Mouse (Mus musculus) CD4-positive, CD25-positive, alpha-beta regulatory T cell, adult 2 months (primary cell): ENCODE data around the gene Pum1.

Experiments
- DNase-seq: peaks from one replicate; pipeline ENCODE4 v3.0.0-alpha.2; 2012; ENCODE audit warnings: low read depth, low spot score

The Pum1 gene

DNA sequence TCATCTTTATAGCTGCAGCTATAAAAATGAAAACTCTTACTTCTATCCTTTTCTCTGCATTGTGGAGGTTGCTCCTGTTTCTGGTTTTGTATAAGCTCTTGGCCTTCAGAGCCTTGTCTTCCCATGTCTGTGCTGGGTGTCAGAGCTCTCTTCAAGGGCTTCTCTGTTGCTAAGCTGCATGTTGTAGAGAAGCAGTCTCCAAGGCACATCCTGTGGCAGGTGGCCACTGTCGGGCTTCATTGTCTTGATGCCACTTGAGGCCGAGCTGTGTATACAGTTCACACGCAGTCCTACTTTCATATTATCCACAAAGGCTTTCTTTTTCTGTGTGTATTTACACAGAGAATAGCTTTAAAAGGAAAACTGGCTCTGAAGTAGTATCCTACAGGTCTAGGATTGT lies 63.0 kb downstream of the Pum1 start:
- DNase-seq, result no peak

DNA sequence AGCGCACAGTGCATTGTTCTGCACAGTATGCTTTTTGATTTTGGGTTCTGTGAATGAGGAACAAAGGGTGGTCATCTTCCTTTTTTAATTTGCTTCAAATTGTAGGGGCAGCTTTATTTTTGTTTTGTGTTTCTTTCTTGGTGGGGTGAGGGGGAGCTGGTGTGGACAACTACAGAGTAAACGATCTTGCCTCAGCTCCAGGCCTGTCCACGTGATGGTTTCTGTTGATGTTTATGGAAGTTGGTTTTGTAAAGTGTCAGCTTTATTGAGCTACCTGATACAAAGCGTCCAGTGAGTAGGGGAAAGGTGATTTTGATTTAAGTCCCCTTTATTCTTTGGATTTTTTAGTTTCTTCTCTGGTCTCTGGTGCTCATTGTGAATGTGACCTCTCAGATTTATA lies 72.8 kb downstream of the Pum1 start:
- DNase-seq, result no peak

DNA sequence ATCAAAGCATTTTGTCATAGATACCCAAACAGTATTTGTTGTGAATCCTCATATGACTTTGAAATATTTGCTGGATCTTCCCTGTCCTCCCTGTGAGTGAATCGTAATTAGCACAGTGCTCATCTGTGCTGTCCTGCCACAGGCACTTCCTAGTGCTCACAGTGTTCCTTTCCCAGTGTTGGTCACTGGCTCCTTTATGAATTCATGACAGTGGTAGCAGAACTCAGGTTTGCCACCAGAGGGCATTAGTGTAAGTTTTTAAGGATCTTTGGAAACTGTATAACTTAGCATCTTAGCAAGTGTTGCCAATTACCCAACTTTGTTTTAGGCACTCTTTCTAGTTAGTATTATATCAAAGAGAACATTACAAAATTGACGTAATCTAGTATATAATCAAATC lies 75.4 kb downstream of the Pum1 start:
- peak; percentile 57 for DNase-seq

DNA sequence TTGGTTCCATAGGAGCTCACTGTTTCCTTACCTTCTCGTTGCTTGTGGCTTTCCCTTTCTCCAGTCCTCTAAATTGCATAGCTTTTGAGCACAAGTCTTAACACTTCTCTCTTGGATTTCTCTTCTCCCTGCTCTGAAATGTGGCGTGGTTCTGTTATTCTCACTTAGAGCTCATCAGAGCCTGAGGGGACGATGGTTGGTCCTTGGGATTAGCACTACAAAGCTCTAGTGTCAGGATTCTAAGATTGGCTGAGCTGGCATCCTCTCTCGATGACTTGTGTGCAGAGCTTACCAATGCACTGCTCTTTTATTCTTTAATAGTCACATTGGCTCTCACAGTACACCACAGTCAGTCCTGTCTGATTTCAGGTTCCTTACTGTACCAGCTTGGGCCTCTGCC lies 80.9 kb downstream of the Pum1 start:
- DNase-seq, result no peak

DNA sequence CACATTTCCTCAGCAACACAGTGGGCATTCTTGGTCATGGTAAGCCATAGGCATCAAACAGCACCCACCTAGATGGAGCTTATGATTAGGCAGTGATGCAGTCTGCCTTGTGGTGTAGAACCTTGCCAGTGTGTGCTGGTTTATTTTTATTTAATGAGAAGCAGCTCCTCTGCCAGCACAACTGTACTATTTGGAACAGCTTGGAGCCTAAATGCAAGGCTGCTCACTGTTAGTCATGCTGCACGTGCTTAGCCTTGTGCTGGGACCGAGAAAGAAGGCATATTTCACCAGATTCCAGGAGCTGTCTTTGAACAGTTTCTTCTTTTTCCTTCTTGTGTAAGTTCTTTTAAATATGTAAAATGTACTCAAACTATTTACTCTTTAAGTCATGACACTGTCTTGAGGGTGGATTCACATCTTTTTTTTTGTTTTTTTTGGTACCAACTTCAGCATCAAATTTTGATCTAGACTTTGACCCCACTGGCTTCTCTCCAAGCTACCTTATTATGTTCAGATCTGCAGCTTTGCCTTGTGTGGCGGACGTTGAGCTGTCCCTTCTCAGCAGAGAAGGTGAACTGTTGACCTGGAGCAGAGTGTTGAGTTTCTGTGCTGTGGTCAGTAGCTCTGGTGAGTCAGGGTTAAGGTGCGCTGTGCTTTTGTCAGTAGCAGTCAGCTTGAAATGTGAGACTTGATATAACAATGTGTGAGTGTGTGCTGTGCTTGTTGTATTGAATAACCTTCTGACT lies 82.6 kb downstream of the Pum1 start:
- DNase-seq, result no peak

DNA sequence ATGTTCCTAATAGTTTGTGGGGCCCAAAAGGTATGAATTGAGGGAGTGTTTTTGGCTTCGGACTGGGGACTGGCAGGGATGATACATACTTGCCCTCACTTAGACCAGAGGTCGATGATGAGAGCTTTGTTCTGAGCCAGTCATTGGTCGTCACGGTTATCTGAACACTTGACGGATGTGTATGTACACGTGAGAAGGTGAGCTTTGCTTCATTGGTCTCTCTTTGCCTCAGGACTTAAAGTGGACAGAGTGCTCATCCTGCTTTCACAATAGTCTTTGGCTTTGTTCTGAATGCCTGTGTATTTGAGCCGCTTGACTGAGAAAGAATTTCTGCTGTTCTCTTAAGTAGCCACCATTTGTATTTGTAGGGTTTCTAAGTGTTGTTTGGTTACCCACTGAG lies 86.4 kb downstream of the Pum1 start:
- no peak for DNase-seq

DNA sequence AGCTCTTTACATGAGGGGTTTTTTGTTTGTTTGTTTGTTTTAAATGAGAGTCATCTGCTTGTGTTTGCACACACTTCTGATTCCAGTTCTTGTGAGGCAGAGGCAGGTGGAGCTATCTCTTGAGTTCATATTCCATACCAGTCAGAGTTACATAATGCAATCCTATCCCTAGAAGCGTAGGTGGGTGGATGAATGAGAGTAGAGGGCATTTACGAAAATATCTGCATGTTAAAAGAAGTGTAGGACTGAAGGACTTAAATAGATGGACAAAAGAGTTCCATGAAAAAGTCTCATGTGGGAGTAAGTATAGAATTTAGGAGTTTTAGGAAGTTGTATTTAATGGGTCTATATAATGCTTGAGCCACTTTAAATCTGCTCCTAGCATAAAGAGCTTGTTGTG lies 88.8 kb downstream of the Pum1 start:
- DNase-seq, result no peak

DNA sequence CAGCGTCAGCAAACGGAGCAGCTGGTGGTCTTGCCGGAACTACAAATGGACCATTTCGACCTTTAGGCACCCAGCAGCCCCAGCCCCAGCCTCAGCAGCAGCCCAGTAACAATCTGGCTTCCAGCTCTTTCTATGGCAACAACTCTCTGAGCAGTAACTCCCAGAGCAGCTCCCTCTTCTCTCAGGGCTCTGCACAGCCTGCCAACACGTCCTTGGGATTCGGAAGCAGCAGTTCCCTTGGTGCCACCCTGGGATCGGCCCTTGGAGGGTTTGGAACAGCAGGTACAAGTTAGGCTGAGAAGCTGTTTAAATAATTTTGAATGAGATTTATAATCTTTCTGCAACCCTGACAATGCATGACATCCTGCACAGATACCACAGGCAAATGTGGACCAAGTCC lies 89.5 kb downstream of the Pum1 start:
- DNase-seq, result no peak

DNA sequence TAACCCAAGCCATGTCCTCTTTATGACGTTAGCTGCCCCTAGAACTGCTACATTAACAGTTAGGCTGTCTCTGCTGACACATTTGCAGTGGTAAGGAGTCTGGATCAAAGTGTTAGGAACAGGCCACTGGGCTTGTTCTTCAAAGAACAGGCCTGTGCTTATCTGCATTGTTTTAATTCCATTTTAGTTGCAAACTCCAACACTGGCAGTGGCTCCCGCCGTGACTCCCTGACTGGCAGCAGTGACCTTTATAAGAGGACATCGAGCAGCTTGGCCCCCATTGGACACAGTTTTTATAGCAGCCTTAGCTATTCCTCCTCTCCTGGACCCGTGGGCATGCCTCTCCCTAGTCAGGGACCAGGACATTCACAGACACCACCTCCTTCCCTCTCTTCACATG lies 90.6 kb downstream of the Pum1 start:
- no peak for DNase-seq

DNA sequence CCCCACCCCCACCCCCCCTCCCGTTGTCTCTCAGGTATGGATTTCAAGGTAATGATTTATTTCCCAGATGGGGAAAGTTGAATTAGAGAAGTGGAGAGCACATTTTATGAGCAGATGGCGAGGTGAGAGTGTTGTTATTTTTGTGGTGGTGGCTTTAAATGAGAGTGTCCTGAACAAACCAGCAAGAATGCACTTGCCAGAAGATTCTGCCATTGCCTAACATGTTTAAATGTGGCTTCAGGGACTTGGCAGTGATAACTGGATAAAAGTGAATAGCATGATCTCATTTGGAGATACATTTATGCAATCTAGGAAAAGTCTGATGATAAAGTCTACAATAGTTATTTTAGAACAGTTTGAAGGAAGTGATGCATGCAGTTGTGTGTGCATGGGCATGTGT lies 91.7 kb downstream of the Pum1 start:
- DNase-seq, result no peak

DNA sequence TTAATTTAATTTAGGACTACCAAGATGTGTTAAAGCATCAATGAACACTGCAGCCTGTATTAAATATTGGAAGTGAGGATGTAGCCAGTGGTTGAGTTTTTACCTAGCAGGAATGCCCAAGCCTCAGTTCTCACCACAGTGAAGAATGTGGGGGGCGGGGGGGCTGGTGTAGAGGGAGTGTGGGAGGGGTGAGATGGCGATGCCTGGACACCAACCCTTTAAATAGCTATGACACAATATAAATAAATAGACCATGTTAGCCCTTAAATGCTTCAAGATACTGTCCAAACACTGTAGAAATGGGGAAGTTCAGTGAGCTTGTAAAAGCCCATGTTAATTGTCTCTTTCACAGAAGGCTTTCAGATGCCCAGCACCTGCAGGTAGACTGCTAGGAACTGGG lies 96.8 kb downstream of the Pum1 start:
- DNase-seq, result no peak

DNA sequence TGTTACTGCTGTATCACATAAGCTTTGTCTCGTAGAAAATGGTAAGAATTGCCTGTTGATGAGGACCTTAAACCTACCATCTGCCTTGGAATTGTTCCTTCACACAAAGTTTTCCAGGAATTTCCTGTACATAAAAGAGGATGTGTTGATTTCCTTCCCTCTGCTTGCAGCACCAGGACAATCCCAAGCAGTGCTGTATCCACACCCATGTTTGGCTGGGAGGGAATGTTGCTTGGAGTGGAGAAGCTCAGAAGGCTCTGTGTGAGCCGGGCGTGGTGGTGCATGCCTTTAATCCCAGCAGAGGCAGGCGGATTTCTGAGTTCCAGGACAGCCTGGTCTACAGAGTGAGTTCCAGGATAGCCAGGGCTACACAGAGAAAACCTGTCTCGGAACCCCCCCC lies 98.7 kb downstream of the Pum1 start:
- DNase-seq, result no peak

DNA sequence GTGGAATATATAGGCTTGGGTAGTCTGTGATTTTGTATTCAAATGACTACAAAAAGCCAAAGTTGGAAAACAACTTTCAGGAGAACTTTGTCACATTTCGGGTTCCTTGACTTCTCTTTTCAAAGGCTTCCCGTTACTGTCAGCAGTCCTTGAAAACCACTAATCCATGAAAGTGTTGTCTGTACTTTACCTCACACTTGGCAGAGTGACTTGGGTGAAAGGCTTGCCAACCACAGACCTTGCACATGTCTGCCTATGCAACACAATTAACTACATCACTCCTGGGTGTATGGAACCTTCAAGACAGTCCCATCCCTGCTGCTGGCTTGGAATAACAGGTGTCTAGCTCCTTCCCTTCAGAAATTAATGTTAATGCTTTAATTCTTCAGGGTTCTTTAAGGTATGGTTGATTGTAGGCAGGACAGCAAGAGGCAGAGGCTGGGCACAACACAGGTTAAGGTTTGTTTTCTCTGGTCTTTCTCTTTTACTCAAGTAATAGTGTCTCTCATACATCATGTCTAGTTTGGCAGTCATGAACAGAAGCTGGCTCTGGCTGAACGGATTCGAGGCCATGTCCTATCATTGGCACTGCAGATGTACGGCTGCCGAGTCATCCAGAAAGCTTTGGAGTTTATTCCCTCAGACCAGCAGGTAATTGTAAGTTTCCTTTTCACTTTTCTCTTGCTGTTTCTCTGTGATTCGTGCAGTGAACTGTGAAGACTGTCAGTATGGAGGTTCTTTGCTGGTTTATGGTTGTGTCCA lies 102.5 kb downstream of the Pum1 start:
- no peak for DNase-seq

DNA sequence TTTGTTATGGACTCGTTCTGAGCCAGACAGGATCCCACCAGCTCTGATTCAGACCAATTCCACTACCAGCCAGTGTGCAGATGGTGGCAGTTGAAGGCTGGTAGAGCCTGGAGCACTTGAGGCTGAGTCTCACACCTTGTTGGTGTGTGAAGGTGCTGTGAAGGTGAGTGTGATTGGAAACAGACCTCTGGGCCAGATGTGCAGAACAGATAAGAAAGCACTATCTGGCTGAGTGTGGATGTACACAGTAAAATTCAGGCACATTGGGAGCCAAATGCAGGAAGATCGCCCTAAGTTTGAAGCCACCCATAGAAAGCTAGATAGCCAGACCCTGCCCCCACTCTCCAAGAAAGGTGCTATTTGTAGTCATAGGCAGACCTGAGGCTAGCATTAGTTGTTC lies 103.3 kb downstream of the Pum1 start:
- no peak for DNase-seq

DNA sequence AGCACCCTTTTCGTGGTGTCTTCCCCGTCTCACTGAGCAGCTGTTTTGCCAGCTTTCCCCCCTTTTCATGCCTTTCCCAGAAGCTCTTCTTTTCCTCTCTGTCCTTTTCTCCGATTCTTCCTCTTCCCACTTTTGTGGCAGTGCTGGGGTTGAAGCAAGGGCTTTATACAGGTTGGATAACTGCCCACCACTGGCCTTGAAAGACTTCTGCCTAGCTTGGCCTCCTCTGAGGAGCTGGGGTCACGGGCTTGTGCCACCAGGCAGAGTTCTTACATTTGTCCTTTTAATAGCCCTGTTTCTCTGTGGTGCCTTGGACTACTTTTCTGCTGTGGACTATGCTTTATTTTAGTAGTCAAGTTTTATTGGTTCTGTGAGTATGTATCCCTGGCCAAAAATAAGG lies 103.8 kb downstream of the Pum1 start:
- no peak for DNase-seq

DNA sequence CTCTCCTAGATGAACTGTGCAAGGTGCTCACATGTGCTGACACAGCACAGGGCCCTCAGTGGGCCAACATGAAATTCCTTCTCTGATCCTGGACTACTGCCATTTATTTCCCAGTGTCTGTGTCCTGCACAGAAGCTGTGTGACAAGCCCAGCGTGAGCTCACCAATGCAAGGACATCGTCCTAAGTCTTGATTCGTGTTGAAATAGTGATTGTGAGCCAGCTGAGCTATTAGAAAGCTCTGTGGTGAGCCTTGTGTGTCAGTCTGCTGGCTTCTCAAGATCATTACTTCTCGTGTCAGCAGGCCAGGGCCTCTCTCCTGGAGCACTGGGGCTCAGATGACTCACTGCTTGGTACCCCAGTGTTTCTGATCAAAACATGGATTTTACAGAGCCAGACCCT lies 110.8 kb downstream of the Pum1 start:
- DNase-seq, result no peak

DNA sequence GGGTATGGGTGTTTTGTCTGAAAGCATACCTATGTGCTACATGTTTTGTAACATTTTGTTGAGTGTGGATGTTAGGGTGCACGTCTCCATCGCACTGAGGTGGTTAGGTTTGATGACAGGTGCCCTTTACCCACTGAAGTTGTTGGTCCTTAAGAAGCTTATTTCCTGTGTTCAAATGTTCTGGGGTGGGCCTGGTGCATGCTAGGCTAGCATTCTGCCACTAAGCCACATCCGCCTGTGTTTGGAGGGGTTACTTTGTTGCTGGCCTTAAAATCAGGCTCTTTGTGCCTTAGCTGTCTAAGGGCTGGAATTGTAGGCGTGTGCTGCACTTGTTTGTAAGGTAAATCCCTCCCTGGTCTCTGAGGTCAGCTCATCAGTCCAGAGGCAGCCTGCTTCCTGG lies 111.7 kb downstream of the Pum1 start:
- DNase-seq, result peak; percentile 32

DNA sequence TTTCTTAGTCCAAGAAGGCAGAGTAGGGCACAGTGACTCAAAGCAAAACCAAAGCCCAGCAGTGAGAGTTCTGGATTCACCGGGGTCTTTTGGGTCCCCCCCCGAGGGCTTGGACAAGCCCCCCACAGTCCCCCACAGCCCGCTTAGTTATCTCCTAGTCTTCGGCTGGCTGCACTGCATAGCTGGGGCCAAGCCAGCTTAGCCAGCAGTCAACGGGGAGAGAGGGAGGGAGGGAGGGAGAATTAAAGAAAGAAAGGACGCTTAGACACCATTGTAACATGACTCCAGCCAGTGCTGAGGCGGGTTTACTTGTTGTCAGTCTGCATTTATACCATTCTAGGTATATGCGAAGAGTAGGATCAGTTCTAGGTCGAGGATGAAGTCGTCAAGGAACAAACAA lies 114.5 kb downstream of the Pum1 start:
- no peak for DNase-seq

DNA sequence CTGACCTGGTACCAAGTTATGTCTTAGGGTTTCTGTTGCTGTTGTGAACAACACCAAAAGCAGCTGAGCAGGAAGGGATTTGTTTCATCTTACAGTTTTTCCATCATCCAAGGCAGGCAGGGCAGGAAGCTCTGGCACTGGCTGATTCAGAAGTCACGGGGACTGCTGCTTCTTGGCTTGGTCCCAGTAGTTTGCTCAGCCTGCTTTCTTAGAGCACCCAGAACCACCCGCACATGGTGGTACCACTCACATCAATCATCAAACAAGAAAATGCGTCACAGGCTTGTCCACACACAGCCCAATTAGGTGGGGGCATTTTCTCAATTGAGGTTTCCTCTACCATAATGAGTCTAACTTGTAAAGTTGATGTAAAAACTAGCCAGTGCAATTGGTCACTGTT lies 115.9 kb downstream of the Pum1 start:
- DNase-seq, result no peak

DNA sequence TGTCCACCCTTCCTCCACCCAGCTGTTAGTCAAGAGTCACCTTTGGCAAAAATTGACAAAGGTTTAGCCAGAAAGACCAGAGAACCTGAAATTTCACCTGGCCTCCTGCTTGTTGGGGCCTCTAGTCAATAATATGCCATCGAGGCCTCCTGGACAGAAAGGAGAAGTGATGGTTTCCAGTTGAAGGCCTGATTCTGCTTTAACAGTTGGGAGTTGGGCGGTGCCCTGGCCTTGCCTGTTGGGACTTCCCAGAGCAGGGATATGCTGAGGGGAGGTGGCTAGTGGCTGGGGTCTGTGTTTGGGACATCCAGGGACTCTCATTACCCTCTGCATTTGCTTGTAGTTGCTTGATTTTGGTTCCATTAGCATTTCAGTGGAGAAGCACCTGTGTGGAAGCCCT lies 119.4 kb downstream of the Pum1 start:
- no peak for DNase-seq

DNA sequence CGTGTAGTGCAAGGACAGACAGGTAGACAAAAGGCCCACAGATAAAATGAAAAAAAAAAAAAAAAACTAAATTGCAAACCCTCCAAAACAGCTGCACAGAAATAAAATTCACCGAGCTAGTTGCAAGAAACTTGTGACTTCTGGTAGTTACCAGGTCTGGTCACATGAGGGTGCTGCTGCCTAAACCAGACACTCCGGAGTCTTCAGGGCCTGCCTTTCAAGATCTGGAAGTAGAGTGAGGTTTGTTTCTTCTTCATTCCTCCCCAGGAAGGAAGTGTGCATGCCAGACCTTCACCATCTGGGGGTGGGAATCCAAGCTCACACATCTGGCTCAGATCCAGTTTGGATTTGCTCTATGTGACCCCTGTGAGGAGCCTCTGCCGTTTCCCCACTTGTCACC lies 121.6 kb downstream of the Pum1 start:
- peak; percentile 74 for DNase-seq

DNA sequence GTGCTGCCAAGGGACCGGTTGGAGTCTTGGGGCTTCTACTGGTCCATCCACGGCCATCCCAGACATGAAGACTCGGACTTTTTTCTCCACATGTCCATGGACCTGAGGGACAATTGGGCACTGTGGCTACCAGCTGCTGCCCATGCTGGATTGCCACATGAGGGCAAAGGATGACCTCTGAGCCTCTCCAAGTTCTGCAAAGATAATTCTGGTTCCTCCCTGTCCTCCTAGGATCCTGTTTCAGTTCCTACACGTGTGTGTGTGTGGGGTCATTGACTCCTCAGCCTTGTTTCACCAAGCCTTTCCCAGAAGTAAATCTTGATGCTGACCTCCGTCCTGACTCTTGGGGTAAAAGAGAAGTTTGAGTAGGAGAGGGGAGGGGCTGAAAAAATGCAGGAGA lies 124.4 kb downstream of the Pum1 start:
- no peak for DNase-seq

DNA sequence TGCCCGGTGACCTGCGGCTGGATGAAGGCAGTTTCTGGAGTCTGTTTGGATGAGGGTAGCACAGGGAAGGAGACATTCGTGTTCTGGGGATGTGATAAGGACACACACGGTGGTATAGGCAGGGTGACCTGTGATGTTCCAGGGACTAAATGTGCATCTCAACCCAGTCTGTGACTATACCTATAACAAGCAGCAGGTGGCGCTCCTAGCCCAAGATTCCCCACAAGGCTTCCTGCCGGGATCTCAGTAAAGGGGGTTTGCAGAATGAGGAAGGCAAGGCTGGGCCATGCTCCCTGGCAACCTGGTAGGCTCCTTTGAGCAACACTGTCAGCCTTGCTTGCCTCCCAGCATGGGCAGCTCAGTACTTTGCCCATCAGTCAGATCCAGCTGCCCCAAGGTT lies 127.1 kb downstream of the Pum1 start:
- DNase-seq, result peak; percentile 86
